Mouse (Mus musculus): Measurements from ENCODE around the gene Mrm1.
A peak's percentile ranks its signal among the peaks of the same experiment; 100 is the strongest.

Gene Mrm1

GRCm38 (mm10) chr11:84825261-84825807 lies 6.0 kb upstream of the Mrm1 start:
- H3K36me3 ChIP-seq (ENCODE audit: control insufficient read depth, insufficient read depth, low read length, poor library complexity, severe bottlenecking), result peaks cover 1% of the 10 kb centered on the region
- no peaks in the 10 kb centered on the region for H3K27me3 ChIP-seq (ENCODE audit: control insufficient read depth, insufficient read depth, low read length, poor library complexity, severe bottlenecking)
- no peak for DNase-seq (ENCODE audit: low read depth, low spot score)

GRCm38 (mm10) chr11:84823484-84823897 lies 4.2 kb upstream of the Mrm1 start:
- no peak for DNase-seq (ENCODE audit: low read depth, low spot score)
- peaks cover 1% of the 10 kb centered on the region for H3K36me3 ChIP-seq (ENCODE audit: control insufficient read depth, insufficient read depth, low read length, poor library complexity, severe bottlenecking)

GRCm38 (mm10) chr11:84822487-84822886 lies 3.2 kb upstream of the Mrm1 start:
- no peak for DNase-seq (ENCODE audit: low read depth, low spot score)
- H3K27me3 ChIP-seq (ENCODE audit: control insufficient read depth, insufficient read depth, low read length, poor library complexity, severe bottlenecking), result no peaks in the 10 kb centered on the region
- peaks cover 1% of the 10 kb centered on the region for H3K36me3 ChIP-seq (ENCODE audit: control insufficient read depth, insufficient read depth, low read length, poor library complexity, severe bottlenecking)

More at GRCm38 (mm10) chr11:84823484-84823897, 4.2 kb upstream of the Mrm1 start:
- no peaks in the 10 kb centered on the region for H3K27me3 ChIP-seq (ENCODE audit: control insufficient read depth, insufficient read depth, low read length, poor library complexity, severe bottlenecking)

GRCm38 (mm10) chr11:84821131-84821770 lies 1.9 kb upstream of the Mrm1 start:
- no peak for DNase-seq (ENCODE audit: low read depth, low spot score)
- Histone ChIP-seq H3K27me3 (ENCODE audit: control insufficient read depth, insufficient read depth, low read length, poor library complexity, severe bottlenecking) (no peaks in the 10 kb centered on the region), H3K36me3 (ENCODE audit: control insufficient read depth, insufficient read depth, low read length, poor library complexity, severe bottlenecking) (peaks cover 1% of the 10 kb centered on the region)

GRCm38 (mm10) chr11:84818085-84818960 lies 992 bp downstream of the Mrm1 start:
- DNase-seq (ENCODE audit: low read depth, low spot score), result peak; percentile 89
- Histone ChIP-seq H3K36me3 (ENCODE audit: control insufficient read depth, insufficient read depth, low read length, poor library complexity, severe bottlenecking) (no peaks in the 10 kb centered on the region; the same call in none of the 2 replicates), H3K27me3 (ENCODE audit: control insufficient read depth, insufficient read depth, low read length, poor library complexity, severe bottlenecking) (no peaks in the 10 kb centered on the region)

GRCm38 (mm10) chr11:84817362-84817761 lies 2.0 kb downstream of the Mrm1 start:
- peak; percentile 42 for DNase-seq (ENCODE audit: low read depth, low spot score)

GRCm38 (mm10) chr11:84813724-84814510 lies 5.4 kb downstream of the Mrm1 start:
- no peaks in the 10 kb centered on the region for H3K27me3 ChIP-seq (ENCODE audit: control insufficient read depth, insufficient read depth, low read length, poor library complexity, severe bottlenecking)
- H3K36me3 ChIP-seq (ENCODE audit: control insufficient read depth, insufficient read depth, low read length, poor library complexity, severe bottlenecking), result peaks cover 2% of the 10 kb centered on the region; the same call in 1 of the 2 replicates
- DNase-seq (ENCODE audit: low read depth, low spot score), result peak; percentile 87

More at GRCm38 (mm10) chr11:84817362-84817761, 2.0 kb downstream of the Mrm1 start:
- Histone ChIP-seq H3K27me3 (ENCODE audit: control insufficient read depth, insufficient read depth, low read length, poor library complexity, severe bottlenecking) (no peaks in the 10 kb centered on the region), H3K36me3 (ENCODE audit: control insufficient read depth, insufficient read depth, low read length, poor library complexity, severe bottlenecking) (no peaks in the 10 kb centered on the region; the same call in none of the 2 replicates)

- Histone ChIP-seq H3K36me3 (ENCODE audit: control insufficient read depth, insufficient read depth, low read length, poor library complexity, severe bottlenecking) (no peaks in the 10 kb centered on the region), H3K27me3 (ENCODE audit: control insufficient read depth, insufficient read depth, low read length, poor library complexity, severe bottlenecking) (no peaks in the 10 kb centered on the region)
- no peak for DNase-seq (ENCODE audit: low read depth, low spot score)
These were observed 14.9 kb downstream of the Mrm1 start for GRCm38 (mm10) chr11:84804373-84804772.

GRCm38 (mm10) chr11:84797627-84798353 lies 21.5 kb downstream of the Mrm1 start:
- no peaks in the 10 kb centered on the region for H3K36me3 ChIP-seq (ENCODE audit: control insufficient read depth, insufficient read depth, low read length, poor library complexity, severe bottlenecking)
- peak; percentile 84 for DNase-seq (ENCODE audit: low read depth, low spot score)

GRCm38 (mm10) chr11:84797026-84797425 lies 22.3 kb downstream of the Mrm1 start:
- no peak for DNase-seq (ENCODE audit: low read depth, low spot score)
- Histone ChIP-seq H3K36me3 (ENCODE audit: control insufficient read depth, insufficient read depth, low read length, poor library complexity, severe bottlenecking) (no peaks in the 10 kb centered on the region), H3K27me3 (ENCODE audit: control insufficient read depth, insufficient read depth, low read length, poor library complexity, severe bottlenecking) (no peaks in the 10 kb centered on the region)

More at GRCm38 (mm10) chr11:84797627-84798353, 21.5 kb downstream of the Mrm1 start:
- H3K27me3 ChIP-seq (ENCODE audit: control insufficient read depth, insufficient read depth, low read length, poor library complexity, severe bottlenecking), result no peaks in the 10 kb centered on the region

- H3K27me3 ChIP-seq (ENCODE audit: control insufficient read depth, insufficient read depth, low read length, poor library complexity, severe bottlenecking), result no peaks in the 10 kb centered on the region
- no peaks in the 10 kb centered on the region for H3K36me3 ChIP-seq (ENCODE audit: control insufficient read depth, insufficient read depth, low read length, poor library complexity, severe bottlenecking)
- DNase-seq (ENCODE audit: low read depth, low spot score), result peak; percentile 60
These were observed 24.7 kb downstream of the Mrm1 start for GRCm38 (mm10) chr11:84794496-84795113.

- no peaks in the 10 kb centered on the region for H3K27me3 ChIP-seq (ENCODE audit: control insufficient read depth, insufficient read depth, low read length, poor library complexity, severe bottlenecking)
- no peaks in the 10 kb centered on the region for H3K36me3 ChIP-seq (ENCODE audit: control insufficient read depth, insufficient read depth, low read length, poor library complexity, severe bottlenecking)
- no peak for DNase-seq (ENCODE audit: low read depth, low spot score)
These were observed 25.8 kb downstream of the Mrm1 start for GRCm38 (mm10) chr11:84793545-84793944.

GRCm38 (mm10) chr11:84790383-84790782 lies 28.9 kb downstream of the Mrm1 start:
- no peak for DNase-seq (ENCODE audit: low read depth, low spot score)
- Histone ChIP-seq H3K36me3 (ENCODE audit: control insufficient read depth, insufficient read depth, low read length, poor library complexity, severe bottlenecking) (no peaks in the 10 kb centered on the region), H3K27me3 (ENCODE audit: control insufficient read depth, insufficient read depth, low read length, poor library complexity, severe bottlenecking) (no peaks in the 10 kb centered on the region)

Data from splenic B cell, adult 2 months (primary cell).